Mouse (Mus musculus) cerebellum, adult 2 months (tissue): ENCODE measurements around the gene Prr5.

Experiments used
- CTCF ChIP-seq: fragments of 200-500 bp; IDR thresholded peaks from 2 replicates; pipeline ENCODE4 v1.5.1; 2011; ENCODE audit warnings: low read depth, mild to moderate bottlenecking, control low read depth, low read length, moderate library complexity, borderline replicate concordance; ENCODE audit not compliant: insufficient read depth
- POLR2A ChIP-seq: fragments of 200-500 bp; IDR thresholded peaks from 2 replicates; pipeline ENCODE4 v1.6.1; 2011; ENCODE audit warnings: low read length, control low read depth, borderline replicate concordance; ENCODE audit not compliant: insufficient read depth

DNA sequence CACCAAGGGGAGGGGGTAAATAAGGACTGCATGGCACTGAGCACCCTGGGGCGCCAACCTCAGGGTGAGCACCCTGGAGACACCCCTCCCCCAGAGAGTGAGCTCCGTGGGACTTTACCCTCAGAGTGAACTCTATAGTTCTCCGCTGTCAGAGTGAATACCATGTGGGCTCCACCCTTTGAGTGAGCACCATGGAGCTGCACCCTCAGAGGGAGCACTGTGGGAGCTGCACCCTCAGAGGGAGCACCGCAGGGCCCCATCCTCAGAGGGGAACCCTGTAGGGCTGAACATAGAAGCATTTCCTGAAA is 2.8 kb downstream of the Prr5 start:
- no peak for TF ChIP-seq CTCF
- no peak for TF ChIP-seq POLR2A
